Mouse (Mus musculus) neural tube, embryonic 12.5 days (tissue): ENCODE data around the gene Osgepl1. TPM values are rescaled to one million over a fixed set of nuclear protein-coding genes. Genes with fewer than 3 reads are reported as not detected.
"Not testable (repeated sequence)": the region's sequence is repeated elsewhere in the genome, so short reads cannot be mapped to it uniquely, and the experiment has no call there.

ENCODE experiments used
- ATAC-seq: fragments of 200-750 bp; cut with Nextera tagmentation; 2 replicates; pipeline ENCODE4 v1.8.0; 2017; ENCODE audit warnings: low read depth, mild to moderate bottlenecking, moderate TSS enrichment, moderate library complexity; ENCODE audit not compliant: low FRiP score
- H3K27ac ChIP-seq: fragments of 300-500 bp; sonication (generic); 2 replicates; pipeline ENCODE4 v1.5.1; 2016
- H3K27me3 ChIP-seq: fragments of 300-500 bp; sonication (generic); replicated peaks from 2 replicates; pipeline ENCODE4 v1.6.1; 2016; ENCODE audit warnings: mild to moderate bottlenecking
- H3K36me3 ChIP-seq: fragments of 300-500 bp; sonication (generic); 2 replicates; pipeline ENCODE4 v1.6.1; 2016; ENCODE audit warnings: mild to moderate bottlenecking
- H3K4me1 ChIP-seq: fragments of 300-500 bp; sonication (generic); 2 replicates; pipeline ENCODE4 v1.6.1; 2016
- H3K4me2 ChIP-seq: fragments of 300-500 bp; sonication (generic); replicated peaks from 2 replicates; pipeline ENCODE4 v1.6.1; 2016; ENCODE audit warnings: mild to moderate bottlenecking
- H3K4me3 ChIP-seq: fragments of 300-500 bp; sonication (generic); 2 replicates; pipeline ENCODE4 v1.5.1; 2016
- H3K9ac ChIP-seq: fragments of 300-500 bp; sonication (generic); 2 replicates; pipeline ENCODE4 v1.6.1; 2016; ENCODE audit warnings: mild to moderate bottlenecking
- H3K9me3 ChIP-seq: fragments of 300-500 bp; sonication (generic); 2 replicates; pipeline ENCODE4 v1.6.1; 2016; ENCODE audit warnings: mild to moderate bottlenecking
- WGBS: fragments of 180-500 bp; shearing (Covaris S2); methylation state at CpG from one replicate; pipeline ENCODE4 v1.1.7; 2016; 5-methylcytosine and 5-hydroxymethylcytosine counted together
- polyA plus RNA-seq: library from polyadenylated mRNA; unstranded; fragments of >200 nt; fragmentation: Nextera tagmentation; extraction: Ambion mirVana; gene quantifications from 2 replicates; pipeline ENCODE4 v1.2.1, GENCODE M21; 2016

Osgepl1 gene
- 22.6 and 26.4 TPM in 2 replicates for polyA plus RNA-seq

GRCm38 (mm10) chr1:53312989-53313967, at the start of gene Osgepl1:
Gene Osgepl1 (plus strand): TSS chr1:53313624.
- Histone ChIP-seq H3K27me3 (no peaks in the 10 kb centered on the region), H3K9ac (peak within 1 kb of the TSS; percentile 77), H3K9me3 (no peaks in the 10 kb centered on the region), H3K4me3 (peak within 1 kb of the TSS; percentile 54), H3K27ac (peak within 1 kb of the TSS; percentile 16; the same call in 1 of the 2 replicates), H3K36me3 (peaks cover 2% of the 10 kb centered on the region), H3K4me2 (peak within 1 kb of the TSS; percentile 62), H3K4me1 (no peaks in the 10 kb centered on the region)
- peak; percentile 99 for ATAC-seq
- WGBS: 3% methylated on average over 27 of the region's 27 CpGs

- H3K27me3 ChIP-seq, H3K27ac ChIP-seq, H3K9ac ChIP-seq, ATAC-seq, H3K4me1 ChIP-seq, H3K4me2 ChIP-seq, H3K4me3 ChIP-seq, H3K36me3 ChIP-seq, H3K9me3 ChIP-seq: not testable (repeated sequence)
Observed at GRCm38 (mm10) chr1:53264958-53265612, 48.3 kb upstream of the Osgepl1 start.

GRCm38 (mm10) chr1:53269901-53270300, 43.5 kb upstream of the Osgepl1 start:
- no peak for ATAC-seq
- H3K9ac ChIP-seq: no peak overlapping the region
- H3K27me3 ChIP-seq: no peaks in the 10 kb centered on the region
- H3K9me3 ChIP-seq: no peaks in the 10 kb centered on the region
- H3K4me3 ChIP-seq: no peak overlapping the region
- peaks cover 9% of the 10 kb centered on the region for H3K36me3 ChIP-seq
- 88% methylated on average over 3 of the region's 3 CpGs for WGBS
- no peak overlapping the region for H3K4me2 ChIP-seq
- no peaks in the 10 kb centered on the region for H3K4me1 ChIP-seq
- no peak overlapping the region for H3K27ac ChIP-seq

- Histone ChIP-seq H3K4me3 (no peak overlapping the region), H3K36me3 (peaks cover 1% of the 10 kb centered on the region; the same call in 1 of the 2 replicates), H3K9me3 (no peaks in the 10 kb centered on the region), H3K27ac (no peak overlapping the region), H3K4me2 (no peak overlapping the region), H3K4me1 (no peaks in the 10 kb centered on the region), H3K9ac (no peak overlapping the region), H3K27me3 (no peaks in the 10 kb centered on the region)
- ATAC-seq: no peak
Observed at GRCm38 (mm10) chr1:53272646-53273045, 40.8 kb upstream of the Osgepl1 start.

- H3K27me3 ChIP-seq: no peaks in the 10 kb centered on the region
- 0 out of 2 replicates have a peak, but pooled peaks cover 2% of the 10 kb centered on the region for H3K36me3 ChIP-seq
- no peaks in the 10 kb centered on the region for H3K4me1 ChIP-seq
- H3K27ac ChIP-seq: no peak overlapping the region
- ATAC-seq: no peak
- 93% methylated on average over 3 of the region's 3 CpGs for WGBS
- H3K9ac ChIP-seq: no peak overlapping the region
- H3K9me3 ChIP-seq: no peaks in the 10 kb centered on the region
- no peak overlapping the region for H3K4me3 ChIP-seq
- no peak overlapping the region for H3K4me2 ChIP-seq
Observed at GRCm38 (mm10) chr1:53291197-53291596, 22.2 kb upstream of the Osgepl1 start.

- Histone ChIP-seq H3K4me3 (peak within 1 kb of the TSS; percentile 84), H3K4me1 (0 out of 2 replicates have a peak, but pooled peaks cover 4% of the 10 kb centered on the region), H3K4me2 (peak within 1 kb of the TSS; percentile 60), H3K9me3 (no peaks in the 10 kb centered on the region), H3K9ac (peak within 1 kb of the TSS; percentile 76), H3K36me3 (peaks cover 2% of the 10 kb centered on the region; the same call in 1 of the 2 replicates), H3K27ac (peak within 1 kb of the TSS; percentile 70; the same call in 1 of the 2 replicates), H3K27me3 (no peaks in the 10 kb centered on the region)
- under 1% methylated on average over 66 of the region's 66 CpGs for WGBS
- ATAC-seq: peak; percentile 100
Observed at GRCm38 (mm10) chr1:53296581-53297383, 16.6 kb upstream of the Osgepl1 start, which contains the start of the genes Pms1, Ormdl1 and Gm28778. Gene Pms1 (minus strand): TSS chr1:53297018. Gene Ormdl1 (plus strand): TSS chr1:53297095. Gene Gm28778 (plus strand): TSS chr1:53297111.

GRCm38 (mm10) chr1:53300506-53300905, 12.9 kb upstream of the Osgepl1 start:
- Histone ChIP-seq H3K27ac (no peak overlapping the region), H3K9me3 (no peaks in the 10 kb centered on the region), H3K4me2 (no peak overlapping the region), H3K4me1 (0 out of 2 replicates have a peak, but pooled peaks cover 4% of the 10 kb centered on the region), H3K36me3 (no peaks in the 10 kb centered on the region; the same call in 1 of the 2 replicates), H3K4me3 (no peak overlapping the region), H3K27me3 (no peaks in the 10 kb centered on the region), H3K9ac (no peak overlapping the region)
- WGBS: 91% methylated on average over 4 of the region's 4 CpGs
- no peak for ATAC-seq

- Histone ChIP-seq H3K36me3 (peaks cover 9% of the 10 kb centered on the region; the same call in 1 of the 2 replicates), H3K9me3 (no peaks in the 10 kb centered on the region), H3K4me2 (no peak overlapping the region), H3K27me3 (no peaks in the 10 kb centered on the region), H3K27ac (no peak overlapping the region), H3K4me1 (no peaks in the 10 kb centered on the region), H3K9ac (no peak overlapping the region), H3K4me3 (no peak overlapping the region)
- WGBS: 98% methylated on average over 4 of the region's 4 CpGs
- ATAC-seq: no peak
Observed at GRCm38 (mm10) chr1:53321662-53322344, 8.4 kb downstream of the Osgepl1 start.

GRCm38 (mm10) chr1:53323254-53323653, 9.8 kb downstream of the Osgepl1 start:
- Histone ChIP-seq H3K27ac (no peak overlapping the region), H3K9me3 (no peaks in the 10 kb centered on the region), H3K4me2 (no peak overlapping the region), H3K4me1 (no peaks in the 10 kb centered on the region), H3K36me3 (peaks cover 9% of the 10 kb centered on the region; the same call in 1 of the 2 replicates), H3K9ac (no peak overlapping the region), H3K4me3 (no peak overlapping the region), H3K27me3 (no peaks in the 10 kb centered on the region)
- 95% methylated on average over 5 of the region's 5 CpGs for WGBS
- no peak for ATAC-seq

GRCm38 (mm10) chr1:53324277-53324676, 10.9 kb downstream of the Osgepl1 start:
- Histone ChIP-seq H3K27me3 (no peaks in the 10 kb centered on the region), H3K4me1 (no peaks in the 10 kb centered on the region), H3K27ac (no peak overlapping the region), H3K36me3 (peaks cover 9% of the 10 kb centered on the region; the same call in 1 of the 2 replicates), H3K9me3 (no peaks in the 10 kb centered on the region), H3K4me3 (no peak overlapping the region), H3K4me2 (no peak overlapping the region), H3K9ac (no peak overlapping the region)
- 98% methylated on average over 1 of the region's 1 CpGs for WGBS
- ATAC-seq: no peak

- no peak overlapping the region for H3K27ac ChIP-seq
- H3K9me3 ChIP-seq: no peaks in the 10 kb centered on the region
- no peak for ATAC-seq
- no peaks in the 10 kb centered on the region for H3K27me3 ChIP-seq
- no peak overlapping the region for H3K4me2 ChIP-seq
- H3K4me1 ChIP-seq: no peaks in the 10 kb centered on the region
- no peak overlapping the region for H3K4me3 ChIP-seq
- H3K9ac ChIP-seq: no peak overlapping the region
- peaks cover 9% of the 10 kb centered on the region; the same call in 1 of the 2 replicates for H3K36me3 ChIP-seq
- WGBS: 96% methylated on average over 5 of the region's 5 CpGs
Observed at GRCm38 (mm10) chr1:53324827-53325494, 11.5 kb downstream of the Osgepl1 start.
